13 mouse cellular contexts compared by ENCODE assay signal in the genomic region with DNA sequence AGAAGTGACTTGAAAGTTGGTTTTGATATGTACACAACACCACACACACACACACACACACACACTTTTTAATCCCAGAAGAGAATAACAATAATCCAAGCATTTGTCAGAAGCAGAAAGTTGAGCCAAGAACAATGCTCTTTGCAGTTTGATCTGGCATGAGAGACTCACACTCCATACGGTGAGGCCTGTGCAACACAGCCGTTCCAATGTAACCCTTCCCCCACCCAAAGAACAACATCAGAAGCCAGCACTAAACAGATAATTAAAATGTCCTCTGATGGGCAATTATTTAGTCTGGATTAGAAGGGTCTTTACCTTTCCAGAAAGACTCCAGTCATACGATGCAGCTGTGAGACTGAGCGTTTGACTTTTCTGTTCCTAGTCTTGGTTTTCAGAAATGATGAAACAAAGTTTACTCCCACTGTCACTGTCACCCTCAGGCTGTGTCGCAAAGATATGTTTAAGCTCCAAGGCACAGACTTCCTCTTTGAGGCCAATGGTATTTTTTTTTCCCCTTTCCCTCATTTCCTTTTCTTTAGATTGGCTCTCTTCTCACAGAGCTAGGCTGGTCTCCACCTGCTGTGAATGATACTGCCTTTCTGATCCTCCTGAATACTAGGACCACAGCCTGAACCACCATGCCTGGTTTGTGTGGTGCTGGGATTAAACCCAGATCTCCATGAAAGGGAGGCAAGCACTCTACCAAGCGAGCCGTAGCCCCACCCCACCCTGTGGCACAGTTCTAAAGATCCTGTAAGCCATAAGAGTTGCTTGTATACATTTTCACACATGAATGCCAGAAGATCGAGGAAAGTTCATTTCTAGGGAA. TPM values are rescaled to one million over a fixed set of nuclear protein-coding genes. Genes with fewer than 3 reads are reported as not detected.
A peak's percentile ranks its signal among the peaks of the same experiment; 100 is the strongest.
DNase-seq lines count a peak whose midpoint lies in the region; ATAC-seq and TF ChIP-seq lines count a peak whose summit lies in the region.
"Had no signal": no experiment of that assay in that cellular context is flagged by ENCODE, and none has a peak within 500 bp of the region (broad histone marks: within the 10 kb centered on the region; RNA-seq: fewer than 3 reads in every experiment).

A gene (minus strand): TSS at position 425 of the 832 bp plus-strand sequence.

- peaks cover 18% of the 10 kb centered on the region for H3K4me1 ChIP-seq in heart, embryonic 13.5 days
- H3K4me1 ChIP-seq in thymus, adult 2 months (replicated peaks; ENCODE audit: control insufficient read depth, insufficient read depth, low read length) = peaks cover 8% of the 10 kb centered on the region
- no peaks in the 10 kb centered on the region; the same call in 1 of the 2 replicates for H3K4me1 ChIP-seq in liver, postnatal 0 days (ENCODE audit: insufficient read depth)

- TF ChIP-seq EP300 in liver, postnatal 0 days (IDR thresholded peaks at IDR 0.05; ENCODE audit: low read depth) = no peak

- peak within 1 kb of the TSS; percentile 67 for H3K27ac ChIP-seq in heart, embryonic 13.5 days (replicated peaks)
- H3K27ac ChIP-seq in thymus, adult 2 months (ENCODE audit: control insufficient read depth, insufficient read depth, low read length) = 0 out of 2 replicates have a peak within 1 kb of the TSS, but pooled peaks have one; percentile 1
- peak within 1 kb of the TSS; percentile 71 for H3K27ac ChIP-seq in liver, postnatal 0 days (ENCODE audit: low read depth)
- H3K27ac ChIP-seq: left cerebral cortex, adult 2 months had no signal

- peak within 1 kb of the TSS; percentile 9; the same call in 1 of the 2 replicates for H3K4me2 ChIP-seq in heart, embryonic 13.5 days
- peak within 1 kb of the TSS; percentile 47 for H3K4me2 ChIP-seq in liver, postnatal 0 days (ENCODE audit: low read depth, low read length)

- H3K4me3 ChIP-seq in heart, embryonic 13.5 days = no peak within 1 kb of the TSS
- H3K4me3 ChIP-seq in thymus, adult 2 months (ENCODE audit: control insufficient read depth, insufficient read depth, low read length) = no peak within 1 kb of the TSS
- peak within 1 kb of the TSS; percentile 35 for H3K4me3 ChIP-seq in liver, postnatal 0 days (ENCODE audit: low read depth, low read length)
- H3K4me3 ChIP-seq: left cerebral cortex, adult 2 months; myocyte had no signal

- H3K9me3 ChIP-seq in heart, embryonic 13.5 days = no peaks in the 10 kb centered on the region
- no peaks in the 10 kb centered on the region for H3K9me3 ChIP-seq in liver, postnatal 0 days (ENCODE audit: low read length)

- H3K9ac ChIP-seq in heart, embryonic 13.5 days = no peak within 1 kb of the TSS
- peak within 1 kb of the TSS; percentile 26; the same call in 1 of the 2 replicates for H3K9ac ChIP-seq in liver, postnatal 0 days (replicated peaks)

- peaks cover 5% of the 10 kb centered on the region for H3K36me3 ChIP-seq in heart, embryonic 13.5 days
- H3K36me3 ChIP-seq in thymus, adult 2 months (ENCODE audit: control insufficient read depth, insufficient read depth, low read length) = peaks cover 3% of the 10 kb centered on the region; the same call in 1 of the 2 replicates
- peaks cover 5% of the 10 kb centered on the region; the same call in 1 of the 2 replicates for H3K36me3 ChIP-seq in liver, postnatal 0 days (replicated peaks; ENCODE audit: insufficient read depth, low read length)

- no peak for ATAC-seq in heart, embryonic 13.5 days (ENCODE audit: extremely low read depth, insufficient number of reproducible peaks, low FRiP score, low TSS enrichment)
- ATAC-seq in liver, postnatal 0 days = peak; percentile 68
- ATAC-seq: inflammation-experienced regulatory T-cells, adult 6 months had no signal

- no peak for TF ChIP-seq CTCF in thymus, adult 2 months (IDR thresholded peaks at IDR 0.05; ENCODE audit: borderline replicate concordance, control insufficient read depth, extremely low read depth, insufficient read depth, low read length, poor library complexity)
- TF ChIP-seq CTCF in liver, postnatal 0 days (IDR thresholded peaks at IDR 0.05; ENCODE audit: low read depth) = no peak

- DNase-seq in heart, postnatal 25 days (ENCODE audit: low spot score) = no peak
- DNase-seq in thymus, adult 2 months = no peak
- no peak for DNase-seq in thymus, postnatal 36 days
- DNase-seq in liver, postnatal 0 days = no peak
- DNase-seq in left cerebral cortex, postnatal 10 days (ENCODE audit: extremely low spot score in 1 of 2, low spot score in 2 of 2) = no peak
- no peak for DNase-seq in neural tube, embryonic 10.5 days (ENCODE audit: extremely low spot score, low spot score)
- no peak for DNase-seq in frontal cortex, postnatal 36 days (ENCODE audit: low spot score in 2 of 2)
- DNase-seq: B cell, adult 2 months; kidney, postnatal 36 days had no signal

- TF ChIP-seq POLR2A in thymus, adult 2 months (IDR thresholded peaks at IDR 0.05; ENCODE audit: control insufficient read depth, extremely low read depth, insufficient read depth, low read length, poor library complexity) = no peak

- H3K27me3 ChIP-seq in heart, embryonic 13.5 days (replicated peaks) = no peaks in the 10 kb centered on the region
- H3K27me3 ChIP-seq in thymus, adult 2 months (ENCODE audit: control insufficient read depth, insufficient read depth, low read length) = no peaks in the 10 kb centered on the region
- no peaks in the 10 kb centered on the region for H3K27me3 ChIP-seq in liver, postnatal 0 days (ENCODE audit: insufficient read depth, low read length)

- intact Hi-C loops in heart, postnatal 25 days (cut with DNase I) = no loop called here
- intact Hi-C loops in left cerebral cortex, postnatal 10 days (cut with DNase I) = no loop called here

- WGBS in heart, embryonic 13.5 days = 67% methylated on average over 8 of the region's 8 CpGs
- 17% methylated on average over 8 of the region's 8 CpGs for WGBS in thymus, adult 2 months
- WGBS in liver, postnatal 0 days (ENCODE audit: insufficient replicate concordance) = 36% methylated on average over 8 of the region's 8 CpGs

RNA-seq across cellular contexts. Expression of the gene that starts here (rescaled TPM):
- 2.1 and 2.3 TPM in 2 replicates for polyA plus RNA-seq in heart, embryonic 13.5 days (2015; fragmentation: Nextera tagmentation; extraction: Ambion mirVana)
- under 1 TPM; 0.60 to 0.84 TPM for total RNA-seq in heart, postnatal 25 days (2021)
- 2.6 and 3.7 TPM in 2 replicates for polyA plus RNA-seq in thymus, adult 2 months (2012; rRNA removed)
- 3.9 and 5.4 TPM in 2 replicates for polyA plus RNA-seq in liver, postnatal 0 days (2015; fragmentation: Nextera tagmentation; extraction: Ambion mirVana)
- total RNA-seq in left cerebral cortex, postnatal 10 days (2021) = 1 to 10 TPM; 1.1 to 1.7 TPM

Comparison
In these comparisons a context has a peak if more than half of its experiments do, and no peak if none do; other contexts are left out.
1. H3K27ac ChIP-seq: peak in every context shown above with its lines; median percentile 71 in liver, postnatal 0 days; 67 in heart, embryonic 13.5 days; 1 in thymus, adult 2 months.